Mouse (Mus musculus): Measurements from ENCODE around the gene Mup13.
"Not testable (repeated sequence)": the region's sequence is repeated elsewhere in the genome, so short reads cannot be mapped to it uniquely, and the experiment has no call there.

Mup13 gene

DNA sequence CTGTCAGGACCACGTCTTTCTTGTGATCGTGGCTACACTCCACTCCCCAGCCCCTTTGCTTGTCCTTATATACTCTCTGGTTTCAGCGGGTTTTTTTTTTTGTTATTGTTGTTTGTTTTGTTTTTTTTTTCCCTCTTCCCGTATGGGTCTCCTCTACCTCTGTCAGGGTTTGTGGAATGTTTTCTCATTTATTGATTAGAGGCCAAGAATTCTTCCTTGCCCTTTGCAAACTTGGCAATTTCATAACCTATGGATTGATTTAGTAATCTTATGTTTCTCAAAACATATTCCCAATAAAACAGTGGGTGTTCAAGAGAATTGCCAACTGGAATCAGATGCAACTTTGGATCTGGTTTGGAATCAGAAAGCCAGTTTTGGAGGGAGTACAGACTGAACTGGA, at the start of gene Mup13:
Mup13 (minus strand) TSS at position 101 of the 400 bp plus-strand sequence.
- DNase-seq (ENCODE audit: low spot score): not testable (repeated sequence)
